Mouse (Mus musculus): Measurements from ENCODE around the gene Hrh1.

DNA sequence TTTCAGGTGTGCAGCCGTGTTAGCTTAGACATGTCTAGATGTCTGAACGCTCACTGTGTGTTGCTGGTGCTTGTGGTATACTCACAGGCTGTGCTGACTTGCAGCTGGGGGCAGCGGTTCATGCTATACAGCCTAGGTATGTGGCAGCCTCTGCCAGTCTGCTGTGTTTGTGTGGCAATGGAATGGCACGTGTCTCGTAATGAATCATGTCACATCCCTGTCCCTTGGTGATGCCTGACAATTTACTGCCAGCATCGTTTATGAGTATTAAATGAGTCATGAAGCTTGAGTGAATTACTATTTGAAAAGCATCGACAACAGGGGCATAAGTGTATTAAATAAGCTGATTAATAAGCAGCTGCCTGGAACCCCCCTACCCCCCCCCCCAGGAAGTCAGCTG is 9.3 kb downstream of the Hrh1 start:
- no peak for TF ChIP-seq CTCF (IDR thresholded peaks at IDR 0.05; ENCODE audit: low read depth)
- TF ChIP-seq EP300 (IDR thresholded peaks at IDR 0.05; ENCODE audit: low read depth): no peak
